Mouse (Mus musculus): ENCODE measurements around the gene Ly6g6d. TPM values are rescaled to one million over a fixed set of nuclear protein-coding genes. Genes with fewer than 3 reads are reported as not detected.
A peak's percentile ranks its signal among the peaks of the same experiment; 100 is the strongest.
"Not testable (repeated sequence)": the region's sequence is repeated elsewhere in the genome, so short reads cannot be mapped to it uniquely, and the experiment has no call there.

The Ly6g6d gene
- total RNA-seq, 1 experiment, result 1.6 TPM

- peaks cover 18% of the 10 kb centered on the region for H3K36me3 ChIP-seq (ENCODE audit: control insufficient read depth, insufficient read depth, low read length, poor library complexity, severe bottlenecking)
- not testable (repeated sequence) for DNase-seq (ENCODE audit: low read depth, low spot score); H3K4me3 ChIP-seq (ENCODE audit: insufficient read depth in 1 of 2, low read depth in 1 of 2, low read length in 2 of 2, poor library complexity in 1 of 2, severe bottlenecking in 1 of 2); H3K4me1 ChIP-seq (ENCODE audit: control insufficient read depth in 2 of 2, insufficient read depth in 2 of 2, low read length in 2 of 2, poor library complexity in 1 of 2); H3K9me3 ChIP-seq (ENCODE audit: control insufficient read depth, insufficient read depth, low read depth, low read length); H3K27ac ChIP-seq (ENCODE audit: insufficient read depth, low read depth, low read length, poor library complexity, severe bottlenecking); H3K9ac ChIP-seq (ENCODE audit: insufficient read depth, low read depth, low read length, poor library complexity, severe bottlenecking)
- in situ Hi-C loops (cut with MboI; ENCODE audit: low sequenced_read_pairs in 2 of 2, unreplicated experiment in 2 of 2), result loop anchor here in 1 of 2 experiments (25.0 kb wide), 1 partner anchor 111 kb away; the partner anchor contains the start of genes Vars and Vwa7
Measured at GRCm38 (mm10) chr17:35123287-35123686, 45.4 kb upstream of the Ly6g6d start.

- 0 out of 2 replicates have a peak, but pooled peaks have one; percentile 11 for TF ChIP-seq ZC3H11A (IDR thresholded peaks at IDR 0.05; ENCODE audit: borderline replicate concordance, low read depth, low read length)
- no peak for TF ChIP-seq ZNF384 (IDR thresholded peaks at IDR 0.05; ENCODE audit: low read depth, low read length)
- Histone ChIP-seq H3K9ac (ENCODE audit: insufficient read depth, low read depth, low read length, poor library complexity, severe bottlenecking) (peak within 1 kb of the TSS; percentile 97), H3K27ac (ENCODE audit: insufficient read depth, low read depth, low read length, poor library complexity, severe bottlenecking) (peak within 1 kb of the TSS; percentile 74), H3K9me3 (ENCODE audit: control insufficient read depth, insufficient read depth, low read depth, low read length) (no peaks in the 10 kb centered on the region), H3K4me1 (ENCODE audit: control insufficient read depth in 2 of 2, insufficient read depth in 2 of 2, low read length in 2 of 2, poor library complexity in 1 of 2) (peaks cover 0 to 7% of the 10 kb centered on the region in 2 experiments; a peak in 2 of 4 replicates), H3K36me3 (ENCODE audit: control insufficient read depth, insufficient read depth, low read length, poor library complexity, severe bottlenecking) (peaks cover 28% of the 10 kb centered on the region), H3K4me3 (ENCODE audit: insufficient read depth in 1 of 2, low read depth in 1 of 2, low read length in 2 of 2, poor library complexity in 1 of 2, severe bottlenecking in 1 of 2) (peak within 1 kb of the TSS; percentile 92 to 98)
- in situ Hi-C loops (cut with MboI; ENCODE audit: low sequenced_read_pairs in 2 of 2, unreplicated experiment in 2 of 2), result loop anchor here in 1 of 2 experiments (25.0 kb wide), 1 partner anchor 110 kb away; the partner anchor contains the start of genes Vars and Vwa7
- DNase-seq (ENCODE audit: low read depth, low spot score), result peak; percentile 40
Measured at GRCm38 (mm10) chr17:35121871-35122303, 44.0 kb upstream of the Ly6g6d start, which contains the start of gene Csnk2b. Gene Csnk2b (minus strand): TSS chr17:35122053.

DNA sequence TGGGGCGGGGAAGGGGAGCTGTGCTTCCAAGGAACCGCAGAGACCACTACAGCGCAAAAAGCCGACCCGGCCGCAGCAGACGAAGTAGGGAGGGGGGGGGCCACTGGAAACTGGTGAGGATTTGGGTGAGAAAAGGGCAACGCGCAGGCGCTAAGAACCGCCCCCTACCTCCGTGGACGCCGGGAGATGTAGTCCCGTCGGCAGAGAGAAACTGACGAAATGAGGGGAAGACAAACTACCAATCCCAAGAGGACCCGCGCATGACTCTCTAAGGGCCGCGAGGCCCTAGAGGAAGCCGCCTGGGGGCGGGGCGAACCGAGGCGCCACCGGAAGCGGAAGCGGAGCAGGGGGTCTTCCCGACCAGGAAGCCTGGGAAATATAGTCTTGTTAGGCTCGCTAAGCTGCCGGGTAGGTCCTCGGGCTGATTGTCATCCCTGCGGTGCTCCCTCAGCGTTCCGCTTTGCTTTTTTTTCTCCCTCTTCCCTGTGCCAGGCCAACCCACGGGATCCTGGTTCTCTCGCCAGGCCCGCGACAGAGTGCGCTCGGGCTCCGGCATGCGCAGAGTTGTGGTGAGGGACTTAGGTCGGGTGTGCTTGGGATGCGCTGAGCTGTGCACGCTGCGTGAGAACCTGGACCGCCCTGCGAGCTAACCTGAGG is 43.4 kb upstream of the Ly6g6d start, which contains the start of gene Gpank1:
Gene Gpank1 (plus strand): TSS at position 313 of the 657 bp plus-strand sequence.
- H3K36me3 ChIP-seq (ENCODE audit: control insufficient read depth, insufficient read depth, low read length, poor library complexity, severe bottlenecking), result peaks cover 30% of the 10 kb centered on the region
- H3K9ac ChIP-seq (ENCODE audit: insufficient read depth, low read depth, low read length, poor library complexity, severe bottlenecking), result peak within 1 kb of the TSS; percentile 97
- in situ Hi-C loops (cut with MboI; ENCODE audit: low sequenced_read_pairs in 2 of 2, unreplicated experiment in 2 of 2), result loop anchor here in 1 of 2 experiments (25.0 kb wide), 1 partner anchor 109 kb away; the partner anchor contains the start of genes Vars and Vwa7
- peak; percentile 95 for DNase-seq (ENCODE audit: low read depth, low spot score)
- H3K4me3 ChIP-seq (ENCODE audit: insufficient read depth in 1 of 2, low read depth in 1 of 2, low read length in 2 of 2, poor library complexity in 1 of 2, severe bottlenecking in 1 of 2), result peak within 1 kb of the TSS; percentile 92 to 98
- H3K4me1 ChIP-seq (ENCODE audit: control insufficient read depth in 2 of 2, insufficient read depth in 2 of 2, low read length in 2 of 2, poor library complexity in 1 of 2), result peaks cover 0 to 7% of the 10 kb centered on the region in 2 experiments; a peak in 2 of 4 replicates
- H3K9me3 ChIP-seq (ENCODE audit: control insufficient read depth, insufficient read depth, low read depth, low read length), result no peaks in the 10 kb centered on the region
- no peak for TF ChIP-seq MAFK (IDR thresholded peaks at IDR 0.05; ENCODE audit: insufficient read depth, low read depth, low read length)
- peak; percentile 98 for TF ChIP-seq HCFC1 (IDR thresholded peaks at IDR 0.05; ENCODE audit: borderline replicate concordance, insufficient read depth, low read length)
- TF ChIP-seq CHD2 (IDR thresholded peaks at IDR 0.05; ENCODE audit: low read depth, low read length), result peak; percentile 81
- TF ChIP-seq ZC3H11A (IDR thresholded peaks at IDR 0.05; ENCODE audit: borderline replicate concordance, low read depth, low read length), result no peak
- TF ChIP-seq ZNF384 (IDR thresholded peaks at IDR 0.05; ENCODE audit: low read depth, low read length), result peak; percentile 45; the same call in 1 of the 2 replicates
- peak within 1 kb of the TSS; percentile 74 for H3K27ac ChIP-seq (ENCODE audit: insufficient read depth, low read depth, low read length, poor library complexity, severe bottlenecking)

- TF ChIP-seq HCFC1 (IDR thresholded peaks at IDR 0.05; ENCODE audit: borderline replicate concordance, insufficient read depth, low read length), result no peak
- no peak for TF ChIP-seq ZNF384 (IDR thresholded peaks at IDR 0.05; ENCODE audit: low read depth, low read length)
- TF ChIP-seq CHD2 (IDR thresholded peaks at IDR 0.05; ENCODE audit: low read depth, low read length), result no peak
- no peak for TF ChIP-seq ZC3H11A (IDR thresholded peaks at IDR 0.05; ENCODE audit: borderline replicate concordance, low read depth, low read length)
- TF ChIP-seq MAFK (IDR thresholded peaks at IDR 0.05; ENCODE audit: insufficient read depth, low read depth, low read length), result no peak
- peaks cover 35% of the 10 kb centered on the region for H3K36me3 ChIP-seq (ENCODE audit: control insufficient read depth, insufficient read depth, low read length, poor library complexity, severe bottlenecking)
- peak overlapping the region; percentile 24 for H3K27ac ChIP-seq (ENCODE audit: insufficient read depth, low read depth, low read length, poor library complexity, severe bottlenecking)
- DNase-seq (ENCODE audit: low read depth, low spot score), result no peak
- in situ Hi-C loops (cut with MboI; ENCODE audit: low sequenced_read_pairs in 2 of 2, unreplicated experiment in 2 of 2), result loop anchor here in 1 of 2 experiments (25.0 kb wide), 1 partner anchor 108 kb away; the partner anchor contains the start of genes Vars and Vwa7
- no peaks in the 10 kb centered on the region for H3K9me3 ChIP-seq (ENCODE audit: control insufficient read depth, insufficient read depth, low read depth, low read length)
- H3K4me3 ChIP-seq (ENCODE audit: insufficient read depth in 1 of 2, low read depth in 1 of 2, low read length in 2 of 2, poor library complexity in 1 of 2, severe bottlenecking in 1 of 2), result peak overlapping the region; percentile 92 to 98
- H3K4me1 ChIP-seq (ENCODE audit: control insufficient read depth in 2 of 2, insufficient read depth in 2 of 2, low read length in 2 of 2, poor library complexity in 1 of 2), result peaks cover 0 to 7% of the 10 kb centered on the region in 2 experiments; a peak in 2 of 4 replicates
- peak overlapping the region; percentile 97 for H3K9ac ChIP-seq (ENCODE audit: insufficient read depth, low read depth, low read length, poor library complexity, severe bottlenecking)
Measured at GRCm38 (mm10) chr17:35120745-35121142, 42.9 kb upstream of the Ly6g6d start.
